Mouse (Mus musculus) G1E (cell line): ENCODE measurements around the gene Muc1.

Source experiments
- CTCF ChIP-seq: IDR thresholded peaks from 2 replicates; pipeline ENCODE4 v1.5.1; 2012; ENCODE audit warnings: low read depth, low read length, inconsistent platforms, mixed read lengths
- GATA1 ChIP-seq: IDR thresholded peaks from 2 replicates; pipeline ENCODE4 v1.6.1; 2012; ENCODE audit warnings: borderline replicate concordance, low read length, inconsistent platforms, mixed read lengths
- GATA2 ChIP-seq: IDR thresholded peaks from 2 replicates; pipeline ENCODE4 v1.6.1; 2012; ENCODE audit warnings: low read depth, low read length, inconsistent platforms, borderline replicate concordance
- POLR2AphosphoS5 ChIP-seq: IDR thresholded peaks from 2 replicates; pipeline ENCODE4 v1.6.1; 2012; ENCODE audit warnings: low read depth, low read length, inconsistent platforms; ENCODE audit not compliant: insufficient replicate concordance
- TAL1 ChIP-seq: conservative IDR thresholded peaks from 2 replicates; pipeline ENCODE4 v1.6.1; 2012; ENCODE audit warnings: low read depth, low read length, inconsistent platforms, mixed read lengths

GRCm38 (mm10) chr3:89193853-89194252, 35.0 kb upstream of the Muc1 start:
- TF ChIP-seq CTCF (no peak), POLR2AphosphoS5 (no peak), TAL1 (no peak), GATA1 (no peak), GATA2 (no peak)
